Mouse (Mus musculus): ENCODE measurements around the gene Mrps27. TPM values are rescaled to one million over a fixed set of nuclear protein-coding genes. Genes with fewer than 3 reads are reported as not detected.
"Not testable (repeated sequence)": the region's sequence is repeated elsewhere in the genome, so short reads cannot be mapped to it uniquely, and the experiment has no call there.

Mrps27 gene
- total RNA-seq (2021) = 10 to 100 TPM; 27.5 to 29.6 TPM

DNA sequence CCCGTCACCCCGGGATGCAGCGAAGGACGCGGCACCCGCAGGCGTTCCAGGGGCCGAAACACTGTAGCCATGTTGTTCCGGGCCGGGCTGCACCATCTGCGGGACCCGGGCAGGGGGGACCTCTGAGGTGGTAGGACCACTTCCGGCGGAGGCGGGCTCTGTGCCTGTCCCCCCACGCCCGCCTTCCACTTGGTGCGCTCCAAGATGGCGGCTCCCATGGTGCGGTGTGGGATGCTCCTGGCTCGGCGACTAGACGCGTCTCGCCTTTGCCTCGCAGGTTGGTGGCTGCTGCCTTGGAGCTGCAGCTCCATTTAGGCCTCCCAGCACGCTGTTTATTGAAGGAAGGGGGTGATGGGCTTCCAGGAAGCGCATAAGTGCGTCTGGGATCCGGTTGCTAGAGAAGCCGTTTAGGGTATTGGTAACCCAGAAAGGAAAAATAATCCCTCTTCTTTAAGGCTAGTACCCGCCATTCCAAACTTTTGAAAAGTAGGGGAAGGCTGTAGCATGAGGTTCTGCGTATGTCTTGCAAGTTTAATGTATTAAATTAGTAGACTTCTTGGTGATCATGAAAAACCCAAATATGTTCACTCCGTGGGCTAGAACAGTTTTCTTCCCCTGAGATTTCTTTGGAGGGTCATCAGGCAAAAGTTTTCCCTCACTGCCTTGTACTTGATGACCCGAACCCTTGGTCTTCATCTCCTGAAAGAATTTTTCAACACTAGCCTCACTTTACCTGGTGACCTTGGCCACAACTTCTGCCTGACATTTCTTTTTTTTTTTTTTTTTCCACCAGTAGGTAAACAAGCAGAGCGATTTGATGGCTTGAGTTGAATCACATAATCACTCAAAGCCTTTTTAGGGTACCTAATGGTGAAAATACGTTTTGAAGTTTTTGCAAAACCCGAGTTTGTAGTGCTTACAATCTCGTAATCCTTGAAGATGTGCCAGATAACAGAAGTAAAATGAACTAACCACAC is at the start of gene Mrps27, which contains the start of gene Ptcd2:
TSS of gene Mrps27 (plus strand) at position 188 of the 977 bp plus-strand sequence.
TSS of gene Ptcd2 (minus strand) at position 107 of the 977 bp plus-strand sequence.
- intact Hi-C loops (cut with DNase I) = no loop called here
- peak; percentile 96 to 98 for DNase-seq (ENCODE audit: extremely low spot score in 1 of 2, low spot score in 2 of 2)

DNA sequence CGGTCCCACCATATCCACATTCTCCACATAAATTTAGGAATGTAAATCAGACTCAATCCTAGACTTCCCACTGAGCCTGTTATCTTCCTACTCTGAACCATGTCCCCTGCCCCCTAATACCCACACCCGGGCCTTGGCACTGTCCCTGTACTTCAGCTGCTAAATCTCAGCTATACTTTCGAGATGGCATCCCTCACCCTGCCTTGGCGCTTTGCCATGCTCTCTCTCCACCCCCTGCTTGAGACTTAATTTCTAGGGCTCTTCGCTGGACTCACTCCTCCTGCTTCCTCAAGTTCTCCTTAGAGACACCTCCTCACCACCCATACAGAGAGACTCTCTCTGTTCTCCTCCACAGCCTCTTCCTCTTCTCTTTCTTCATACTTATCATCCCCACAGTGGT is 44.7 kb upstream of the Mrps27 start:
- no peak for DNase-seq (ENCODE audit: extremely low spot score in 1 of 2, low spot score in 2 of 2)
- intact Hi-C loops (cut with DNase I) = no loop called here

GRCm38 (mm10) chr13:99303846-99304245 is 40.7 kb upstream of the Mrps27 start:
- intact Hi-C loops (cut with DNase I) = no loop called here
- peak in 1 of 2 experiments; percentile 78 for DNase-seq (ENCODE audit: extremely low spot score in 1 of 2, low spot score in 2 of 2)

- intact Hi-C loops (cut with DNase I) = no loop called here
- DNase-seq (ENCODE audit: extremely low spot score in 1 of 2, low spot score in 2 of 2) = no peak
These were observed 40.2 kb upstream of the Mrps27 start for GRCm38 (mm10) chr13:99304365-99304764.

- intact Hi-C loops (cut with DNase I) = no loop called here
- DNase-seq (ENCODE audit: extremely low spot score in 1 of 2, low spot score in 2 of 2) = no peak
These were observed 39.4 kb upstream of the Mrps27 start for GRCm38 (mm10) chr13:99305186-99305585.

DNA sequence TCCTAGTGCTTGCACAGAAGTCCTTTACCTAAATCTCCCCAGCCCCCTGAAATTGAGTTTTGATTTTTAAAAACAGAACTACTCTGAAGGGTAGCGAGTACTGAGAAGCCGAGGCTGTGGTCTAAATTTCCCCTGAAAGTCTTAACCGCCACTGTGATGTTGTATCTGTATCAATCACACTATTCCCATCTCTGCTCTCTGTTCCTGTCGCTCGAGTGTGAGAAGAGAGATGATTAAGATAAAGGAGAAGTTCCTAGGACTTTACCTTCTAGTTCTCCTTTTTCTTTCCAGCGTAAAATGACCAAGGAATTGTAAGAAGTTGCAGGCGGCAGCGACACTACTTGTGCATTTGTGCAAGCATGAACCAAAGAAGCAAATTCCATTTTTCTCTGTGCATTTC is 38.4 kb upstream of the Mrps27 start:
- intact Hi-C loops (cut with DNase I) = no loop called here
- DNase-seq (ENCODE audit: extremely low spot score in 1 of 2, low spot score in 2 of 2) = no peak

DNA sequence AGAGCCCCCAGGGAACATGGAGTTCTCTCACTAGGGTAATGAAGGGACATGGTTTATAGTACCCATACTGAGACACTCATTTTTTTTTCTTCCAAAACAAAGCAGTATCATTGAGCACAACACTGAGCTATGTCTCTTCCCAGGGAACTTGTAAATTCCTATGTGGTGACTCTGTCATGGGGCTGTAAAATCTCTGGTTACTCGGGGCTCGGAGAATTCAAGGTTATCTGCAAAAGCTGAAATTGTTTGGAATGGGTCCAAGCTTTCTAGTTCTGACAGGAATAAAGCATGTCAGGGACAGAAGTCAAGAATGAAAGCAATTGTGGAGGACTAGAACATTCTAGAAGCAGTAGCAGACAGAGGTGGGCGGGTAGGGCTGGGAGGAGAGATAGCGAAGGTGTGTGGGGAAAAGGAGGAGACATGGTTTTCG is 36.6 kb upstream of the Mrps27 start:
- no peak for DNase-seq (ENCODE audit: extremely low spot score in 1 of 2, low spot score in 2 of 2)
- intact Hi-C loops (cut with DNase I) = no loop called here

DNA sequence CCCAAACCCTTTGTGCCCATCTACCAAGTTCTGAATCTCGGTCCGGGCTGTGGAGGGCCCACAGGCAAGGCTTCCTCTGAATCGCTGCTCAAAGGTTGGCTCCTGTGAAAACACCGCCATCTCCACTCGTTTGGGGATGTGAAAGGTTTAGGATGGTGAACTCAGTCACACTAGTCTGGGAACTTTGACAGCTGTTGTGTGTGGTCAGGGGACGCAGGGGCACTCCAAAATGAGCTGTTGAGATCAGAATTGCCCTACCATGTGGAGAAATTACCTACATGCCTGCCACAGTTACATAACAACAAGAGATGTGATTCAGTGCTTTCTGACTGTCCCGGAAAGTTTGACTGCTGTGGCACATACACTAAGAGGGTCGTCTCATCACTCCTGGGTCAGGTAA is 36.2 kb upstream of the Mrps27 start:
- DNase-seq (ENCODE audit: extremely low spot score in 1 of 2, low spot score in 2 of 2) = no peak
- intact Hi-C loops (cut with DNase I) = no loop called here

DNA sequence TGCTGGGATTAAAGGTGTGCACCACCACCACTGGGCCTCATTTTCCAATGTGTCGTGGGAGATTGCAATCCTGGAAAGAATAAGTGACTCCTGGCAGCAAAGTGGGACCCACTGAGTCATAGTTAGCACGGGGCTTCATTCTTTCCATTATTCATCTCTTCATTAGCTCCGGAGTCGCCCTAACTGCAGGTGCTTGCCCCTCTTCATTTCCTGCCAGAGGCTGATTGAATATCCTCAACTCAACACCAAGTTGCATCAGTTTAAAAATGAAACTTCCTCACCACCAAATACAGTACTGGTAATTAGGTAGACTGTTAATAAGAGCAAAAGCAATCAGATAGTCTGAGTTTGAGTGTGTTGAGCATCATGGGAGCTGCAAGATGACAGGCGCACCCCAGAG is 30.5 kb upstream of the Mrps27 start:
- no peak for DNase-seq (ENCODE audit: extremely low spot score in 1 of 2, low spot score in 2 of 2)
- intact Hi-C loops (cut with DNase I) = no loop called here

GRCm38 (mm10) chr13:99314657-99315181 is 29.9 kb upstream of the Mrps27 start:
- intact Hi-C loops (cut with DNase I) = loop anchor here (5.0 kb wide), 3 partner anchors 147 to 447 kb away; no protein-coding TSS in a partner anchor

DNA sequence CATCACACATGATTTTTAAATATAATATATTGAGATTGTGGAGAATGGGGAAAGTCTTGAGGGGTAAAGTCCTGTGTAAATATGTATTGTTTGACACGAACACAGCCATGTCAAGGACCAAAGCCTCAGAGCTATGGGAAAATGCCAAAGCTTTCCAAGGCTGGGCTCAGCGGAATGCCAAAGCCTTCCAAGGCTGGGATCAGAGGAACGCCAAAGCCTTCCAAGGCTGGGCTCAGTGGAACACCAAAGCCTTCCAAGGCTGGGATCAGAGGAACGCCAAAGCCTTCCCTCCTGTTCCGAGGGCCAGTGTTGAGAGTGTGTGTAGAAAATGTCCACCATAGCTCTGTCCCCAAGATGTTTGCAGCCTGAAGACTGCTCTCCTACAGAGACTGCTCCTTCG is 28.2 kb upstream of the Mrps27 start:
- intact Hi-C loops (cut with DNase I) = loop anchor here (5.0 kb wide), 3 partner anchors 149 to 449 kb away; no protein-coding TSS in a partner anchor
- no peak for DNase-seq (ENCODE audit: extremely low spot score in 1 of 2, low spot score in 2 of 2)

More at GRCm38 (mm10) chr13:99314657-99315181, 29.9 kb upstream of the Mrps27 start:
- DNase-seq (ENCODE audit: extremely low spot score in 1 of 2, low spot score in 2 of 2) = no peak

- peak; percentile 62 to 73 for DNase-seq (ENCODE audit: extremely low spot score in 1 of 2, low spot score in 2 of 2)
- intact Hi-C loops (cut with DNase I) = loop anchor here (5.0 kb wide), 3 partner anchors 150 to 450 kb away; no protein-coding TSS in a partner anchor
These were observed 27.5 kb upstream of the Mrps27 start for GRCm38 (mm10) chr13:99317058-99317457.

GRCm38 (mm10) chr13:99320453-99320852 is 24.1 kb upstream of the Mrps27 start:
- intact Hi-C loops (cut with DNase I) = no loop called here
- no peak for DNase-seq (ENCODE audit: extremely low spot score in 1 of 2, low spot score in 2 of 2)

DNA sequence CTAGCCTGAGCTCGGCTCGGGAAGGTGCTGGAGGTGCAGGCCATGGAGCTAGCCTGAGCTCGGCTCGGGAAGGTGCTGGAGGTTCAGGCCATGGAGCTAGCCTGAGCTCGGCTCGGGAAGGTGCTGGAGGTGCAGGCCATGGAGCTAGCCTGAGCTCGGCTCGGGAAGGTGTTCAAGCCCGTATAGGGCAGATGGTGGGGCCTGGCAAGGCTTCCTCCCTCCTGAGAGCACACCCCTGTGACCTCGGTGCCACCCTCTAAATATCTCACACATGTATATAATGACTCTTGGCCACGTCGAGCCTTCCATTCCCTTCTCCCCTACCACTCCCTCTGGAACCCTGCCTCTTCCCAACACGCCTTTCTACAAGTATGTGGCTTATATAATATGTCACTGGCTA is 21.7 kb upstream of the Mrps27 start:
- intact Hi-C loops (cut with DNase I); DNase-seq (ENCODE audit: extremely low spot score in 1 of 2, low spot score in 2 of 2): not testable (repeated sequence)

DNA sequence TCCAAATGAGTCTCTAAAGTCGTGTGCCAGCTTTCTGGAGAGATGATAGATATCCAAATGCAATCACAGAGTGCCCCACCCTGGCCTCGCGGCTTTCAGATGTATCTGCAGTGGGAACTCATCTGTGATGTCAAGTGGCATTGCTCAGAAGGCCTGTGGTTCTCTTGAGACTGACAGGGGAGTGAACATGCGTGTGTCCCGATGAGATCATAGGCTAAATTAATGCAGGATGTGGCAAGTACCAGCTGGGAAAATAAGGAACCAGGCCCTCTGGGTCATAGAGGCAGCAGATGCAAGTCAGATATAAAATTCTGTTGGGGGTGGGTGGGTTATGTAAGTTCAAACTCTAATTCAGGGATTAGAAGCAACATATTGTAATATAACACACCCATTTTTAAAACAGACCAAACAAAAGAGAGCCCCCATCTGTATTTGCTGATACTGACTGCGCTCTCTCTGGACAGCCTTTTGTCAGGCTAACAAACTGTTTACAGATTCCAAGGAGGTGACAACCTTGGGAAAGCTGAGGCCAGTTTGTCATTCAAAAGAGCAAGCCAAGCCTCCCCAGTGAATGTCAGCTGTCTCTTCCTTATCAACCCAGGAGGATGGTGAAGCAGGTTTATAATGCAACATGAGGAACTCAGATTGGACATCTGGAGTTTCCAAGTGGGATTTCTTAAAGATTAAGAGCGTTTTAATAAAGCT is 20.8 kb upstream of the Mrps27 start:
- intact Hi-C loops (cut with DNase I) = no loop called here
- DNase-seq (ENCODE audit: extremely low spot score in 1 of 2, low spot score in 2 of 2) = no peak

GRCm38 (mm10) chr13:99324337-99324685 is 20.3 kb upstream of the Mrps27 start:
- DNase-seq (ENCODE audit: extremely low spot score in 1 of 2, low spot score in 2 of 2); intact Hi-C loops (cut with DNase I): not testable (repeated sequence)

DNA sequence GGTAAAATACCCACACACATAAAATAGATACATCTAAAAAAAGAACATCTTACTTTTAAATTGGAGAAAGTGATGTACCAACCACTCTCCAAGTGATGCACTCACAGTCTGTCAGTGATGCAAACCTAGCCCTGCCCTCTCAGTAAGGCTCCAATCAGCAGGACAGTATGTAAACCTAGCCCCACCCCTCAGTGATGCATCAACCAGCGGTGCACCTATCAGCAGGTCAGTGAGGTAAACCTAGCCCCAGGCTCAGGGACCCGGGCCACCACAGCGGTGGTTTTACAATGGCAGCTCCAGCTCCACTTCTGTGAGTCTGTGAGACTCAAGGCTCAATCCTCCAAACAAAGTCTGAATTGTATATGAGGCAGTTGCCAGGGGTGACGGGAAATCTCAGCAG is 13.3 kb upstream of the Mrps27 start:
- intact Hi-C loops (cut with DNase I) = loop anchor here (5.0 kb wide), 1 partner anchor 474 kb away; no protein-coding TSS in a partner anchor
- DNase-seq (ENCODE audit: extremely low spot score in 1 of 2, low spot score in 2 of 2) = no peak

GRCm38 (mm10) chr13:99337510-99337909 is 7.1 kb upstream of the Mrps27 start:
- intact Hi-C loops (cut with DNase I) = no loop called here

GRCm38 (mm10) chr13:99341504-99341903 is 3.1 kb upstream of the Mrps27 start:
- intact Hi-C loops (cut with DNase I) = no loop called here
- no peak for DNase-seq (ENCODE audit: extremely low spot score in 1 of 2, low spot score in 2 of 2)

More at GRCm38 (mm10) chr13:99337510-99337909, 7.1 kb upstream of the Mrps27 start:
- DNase-seq (ENCODE audit: extremely low spot score in 1 of 2, low spot score in 2 of 2) = no peak
